Mouse (Mus musculus) thymus, adult 2 months (tissue): ENCODE measurements around the gene Cdt1. TPM values are rescaled to one million over a fixed set of nuclear protein-coding genes. Genes with fewer than 3 reads are reported as not detected.
"Not testable (repeated sequence)": the region's sequence is repeated elsewhere in the genome, so short reads cannot be mapped to it uniquely, and the experiment has no call there.

ENCODE experiments used
- DNase-seq: peaks from one replicate; pipeline ENCODE4 v3.0.0; 2021
- H3K27ac ChIP-seq: fragments of 200-500 bp; 2 replicates; pipeline ENCODE4 v1.5.1; 2012; ENCODE audit warnings: low read length, control low read depth; ENCODE audit not compliant: control insufficient read depth, insufficient read depth
- H3K27me3 ChIP-seq: fragments of 200-500 bp; 2 replicates; pipeline ENCODE4 v1.6.1; 2012; ENCODE audit warnings: mild to moderate bottlenecking, low read length, moderate library complexity, mixed read lengths; ENCODE audit not compliant: control insufficient read depth, insufficient read depth
- H3K36me3 ChIP-seq: fragments of 200-500 bp; 2 replicates; pipeline ENCODE4 v1.6.1; 2012; ENCODE audit warnings: mild to moderate bottlenecking, low read length, moderate library complexity; ENCODE audit not compliant: control insufficient read depth, insufficient read depth
- H3K4me1 ChIP-seq: fragments of 200-500 bp; replicated peaks from 2 replicates; pipeline ENCODE4 v1.6.1; 2012; ENCODE audit warnings: low read length; ENCODE audit not compliant: control insufficient read depth, insufficient read depth
- H3K4me3 ChIP-seq: fragments of 200-500 bp; 2 replicates; pipeline ENCODE4 v1.5.1; 2012; ENCODE audit warnings: mild to moderate bottlenecking, low read length, control low read depth, moderate library complexity; ENCODE audit not compliant: control insufficient read depth, insufficient read depth
- CTCF ChIP-seq: fragments of 200-500 bp; IDR thresholded peaks from 2 replicates; pipeline ENCODE4 v1.5.1; 2012; ENCODE audit warnings: mild to moderate bottlenecking, control low read depth, low read length, moderate library complexity, borderline replicate concordance; ENCODE audit not compliant: control insufficient read depth, poor library complexity, insufficient read depth; ENCODE audit errors: extremely low read depth
- POLR2A ChIP-seq: fragments of 200-500 bp; IDR thresholded peaks from 2 replicates; pipeline ENCODE4 v1.6.1; 2012; ENCODE audit warnings: mild to moderate bottlenecking, low read length, control low read depth, moderate library complexity; ENCODE audit not compliant: control insufficient read depth, poor library complexity, insufficient read depth; ENCODE audit errors: extremely low read depth
- WGBS: fragments of 180-500 bp; shearing (Covaris S2); methylation state at CpG from one replicate; pipeline ENCODE4 v1.1.7; 2018; 5-methylcytosine and 5-hydroxymethylcytosine counted together
- polyA plus RNA-seq: library from polyadenylated mRNA; depleted of rRNA; stranded (reverse); fragments of >200 nt; gene quantifications from 2 replicates; pipeline ENCODE4 v1.2.3, GENCODE M21; 2012

The Cdt1 gene
- polyA plus RNA-seq, 1 experiment, result 136 TPM

DNA sequence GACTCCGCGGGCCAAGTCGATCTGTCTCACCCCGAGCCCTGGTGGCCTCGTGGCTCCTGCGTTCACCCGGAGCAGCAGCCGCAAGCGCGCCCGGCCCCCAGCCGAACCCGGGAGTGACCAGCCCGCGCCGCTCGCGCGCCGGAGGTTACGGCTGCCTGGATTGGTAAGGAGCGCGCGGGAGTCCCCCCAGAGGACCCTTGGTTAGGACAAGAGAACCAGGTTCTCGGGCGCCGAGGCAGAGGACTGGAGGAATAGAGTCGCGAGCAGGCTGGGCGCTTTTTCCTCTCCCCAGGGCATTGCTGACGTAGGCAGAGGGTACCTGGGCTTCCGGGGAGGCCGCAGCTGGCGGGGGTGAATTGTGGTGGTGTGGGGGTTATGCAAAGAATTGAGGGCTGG, 292 bp downstream of the Cdt1 start:
- H3K27ac ChIP-seq, result peak overlapping the region; percentile 67
- WGBS, result under 1% methylated on average over 34 of the region's 34 CpGs

DNA sequence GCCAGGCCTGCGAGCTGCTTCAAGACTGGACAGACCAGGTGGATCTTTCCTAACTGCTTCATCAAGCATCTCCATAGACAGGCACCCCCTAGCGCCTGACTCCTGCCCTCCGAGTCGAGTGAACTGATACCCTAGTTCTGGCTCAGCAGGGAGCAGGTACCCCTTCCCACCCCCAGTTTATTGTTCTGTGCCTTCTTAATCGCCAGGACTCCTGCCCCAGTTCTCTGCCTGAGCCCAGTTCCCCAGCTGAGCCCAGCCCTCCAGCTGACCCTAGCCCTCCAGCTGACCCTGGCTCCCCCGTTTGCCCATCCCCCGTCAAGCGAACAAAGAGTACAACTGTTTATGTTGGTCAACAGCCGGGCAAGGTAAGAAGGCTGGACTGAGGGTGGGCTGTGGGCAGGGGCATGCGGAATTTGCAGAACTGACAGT, 1.1 kb downstream of the Cdt1 start:
- peaks cover 24% of the 10 kb centered on the region for H3K4me1 ChIP-seq
- peaks cover 24% of the 10 kb centered on the region for H3K36me3 ChIP-seq
- no peaks in the 10 kb centered on the region for H3K27me3 ChIP-seq
- H3K4me3 ChIP-seq, result peak overlapping the region; percentile 21
- DNase-seq, result peak; percentile 63
- H3K27ac ChIP-seq, result no peak overlapping the region
- TF ChIP-seq POLR2A (no peak), CTCF (no peak)
- WGBS, result 43% methylated on average over 10 of the region's 10 CpGs

More for the DNA sequence above, 292 bp downstream of the Cdt1 start:
- TF ChIP-seq POLR2A (no peak), CTCF (no peak)
- H3K4me1 ChIP-seq, result peaks cover 24% of the 10 kb centered on the region
- DNase-seq, result peak; percentile 68
- no peaks in the 10 kb centered on the region for H3K27me3 ChIP-seq
- H3K4me3 ChIP-seq, result peak overlapping the region; percentile 62
- peaks cover 24% of the 10 kb centered on the region for H3K36me3 ChIP-seq

DNA sequence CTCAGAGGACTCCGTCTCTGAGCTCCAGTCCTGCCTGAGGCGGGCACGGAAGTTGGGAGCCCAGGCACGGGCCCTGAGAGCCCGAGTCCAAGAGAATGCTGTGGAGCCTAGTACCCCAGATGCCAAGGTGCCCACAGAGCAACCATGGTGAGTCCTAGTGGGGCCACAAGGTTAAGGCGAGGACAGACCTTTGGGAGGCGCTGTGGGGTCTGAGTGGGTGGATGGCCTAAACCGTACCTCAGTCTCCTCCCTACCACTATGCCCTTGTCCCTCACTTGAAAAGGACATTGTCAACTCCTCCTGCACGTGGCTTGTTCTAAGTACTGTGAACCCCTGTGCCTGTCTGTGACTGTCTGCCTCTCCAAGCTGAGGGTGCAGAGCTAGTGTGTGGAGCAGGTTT, 1.5 kb downstream of the Cdt1 start:
- no peak for TF ChIP-seq POLR2A
- TF ChIP-seq CTCF, result no peak
- peak; percentile 32 for DNase-seq
- Histone ChIP-seq H3K27me3 (no peaks in the 10 kb centered on the region), H3K4me1 (peaks cover 24% of the 10 kb centered on the region), H3K4me3 (peak overlapping the region; percentile 21), H3K36me3 (peaks cover 24% of the 10 kb centered on the region), H3K27ac (no peak overlapping the region)
- 87% methylated on average over 9 of the region's 9 CpGs for WGBS

DNA sequence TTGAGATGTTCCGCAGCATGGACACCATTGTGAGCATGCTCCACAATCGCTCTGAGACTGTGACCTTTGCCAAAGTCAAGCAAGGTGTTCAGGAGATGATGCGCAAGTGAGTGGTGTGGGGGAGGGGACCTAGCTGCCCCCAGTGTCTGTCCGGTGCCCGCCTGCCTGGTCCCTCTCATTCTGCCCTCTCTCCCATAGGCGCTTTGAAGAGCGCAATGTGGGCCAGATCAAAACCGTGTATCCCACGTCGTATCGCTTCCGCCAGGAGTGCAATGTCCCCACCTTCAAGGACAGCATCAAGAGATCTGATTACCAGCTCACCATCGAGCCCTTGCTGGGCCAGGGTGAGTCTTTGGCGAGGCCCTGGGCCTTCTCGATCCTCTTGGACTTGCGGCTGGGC, 2.2 kb downstream of the Cdt1 start:
- Histone ChIP-seq H3K4me3 (no peak overlapping the region), H3K4me1 (peaks cover 24% of the 10 kb centered on the region), H3K36me3 (peaks cover 24% of the 10 kb centered on the region), H3K27me3 (no peaks in the 10 kb centered on the region), H3K27ac (no peak overlapping the region)
- WGBS, result 98% methylated on average over 16 of the region's 16 CpGs
- no peak for DNase-seq
- no peak for TF ChIP-seq POLR2A
- no peak for TF ChIP-seq CTCF

DNA sequence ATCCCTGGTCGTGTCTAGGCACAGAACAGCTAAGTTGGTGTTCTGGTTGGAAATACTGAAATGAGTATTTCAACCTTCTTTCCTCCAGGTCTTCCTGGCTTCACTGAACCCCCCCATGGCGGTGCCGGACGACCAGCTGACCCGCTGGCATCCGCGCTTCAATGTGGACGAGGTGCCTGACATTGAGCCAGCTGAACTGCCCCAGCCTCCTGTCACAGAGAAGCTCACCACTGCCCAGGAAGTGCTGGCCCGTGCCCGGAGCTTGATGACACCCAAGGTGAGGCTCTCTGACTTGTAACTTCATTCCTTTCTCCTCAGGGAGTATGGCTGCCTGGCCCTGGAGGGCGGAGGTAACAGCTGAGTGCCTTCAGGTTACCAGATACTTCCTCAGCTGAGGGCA, 3.3 kb downstream of the Cdt1 start:
- peaks cover 24% of the 10 kb centered on the region for H3K36me3 ChIP-seq
- H3K27ac ChIP-seq, result no peak overlapping the region
- H3K27me3 ChIP-seq, result no peaks in the 10 kb centered on the region
- 96% methylated on average over 11 of the region's 11 CpGs for WGBS
- no peak for TF ChIP-seq POLR2A
- no peak for TF ChIP-seq CTCF
- DNase-seq, result no peak
- H3K4me3 ChIP-seq, result no peak overlapping the region
- peaks cover 33% of the 10 kb centered on the region for H3K4me1 ChIP-seq

DNA sequence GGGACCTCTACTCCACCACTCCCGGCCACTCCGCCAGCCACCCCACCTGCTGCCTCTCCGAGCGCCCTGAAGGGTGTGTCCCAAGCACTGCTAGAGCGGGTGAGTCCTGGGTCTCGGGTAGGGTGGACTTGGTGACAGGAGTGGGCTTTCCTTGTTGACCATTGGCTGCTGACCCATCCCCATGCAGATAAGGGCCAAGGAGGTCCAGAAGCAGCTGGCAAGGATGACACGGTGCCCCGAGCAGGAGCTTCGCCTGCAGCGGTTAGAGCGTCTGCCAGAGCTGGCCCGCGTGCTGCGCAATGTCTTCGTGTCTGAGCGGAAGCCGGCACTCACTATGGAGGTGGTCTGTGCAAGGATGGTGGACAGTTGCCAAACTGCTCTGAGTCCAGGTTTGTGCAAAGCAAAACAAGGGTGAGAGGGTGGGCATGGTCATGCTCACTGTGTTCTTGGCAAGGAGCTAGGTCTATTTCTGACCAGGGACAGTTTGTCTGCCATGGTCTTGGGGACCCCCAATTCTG, 4.0 kb downstream of the Cdt1 start:
- Histone ChIP-seq H3K36me3 (peaks cover 24% of the 10 kb centered on the region), H3K27me3 (no peaks in the 10 kb centered on the region), H3K27ac (no peak overlapping the region), H3K4me3 (no peak overlapping the region), H3K4me1 (peaks cover 36% of the 10 kb centered on the region)
- no peak for DNase-seq
- 98% methylated on average over 17 of the region's 17 CpGs for WGBS
- no peak for TF ChIP-seq POLR2A
- TF ChIP-seq CTCF, result no peak

DNA sequence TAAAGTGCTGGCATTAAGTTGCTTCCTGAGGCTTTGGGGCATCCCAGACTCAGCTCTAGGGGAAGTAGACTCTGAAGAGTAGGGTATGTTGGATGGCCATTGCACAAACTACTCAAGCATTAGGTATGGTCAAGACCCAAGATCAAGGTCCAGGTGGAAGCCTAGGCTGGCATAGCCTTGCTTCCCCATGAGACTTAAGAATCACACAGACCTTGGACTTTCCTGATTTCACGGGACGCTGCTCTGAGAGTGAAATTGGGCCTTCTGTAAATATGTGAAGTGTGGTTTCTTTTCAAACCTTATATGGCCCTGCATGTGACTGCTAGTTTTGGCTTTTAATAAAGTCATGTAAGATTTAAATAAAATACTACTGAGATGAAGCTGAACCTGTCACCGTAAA, 4.9 kb downstream of the Cdt1 start:
- no peak for TF ChIP-seq CTCF
- no peak for TF ChIP-seq POLR2A
- no peak overlapping the region for H3K27ac ChIP-seq
- H3K27me3 ChIP-seq, result no peaks in the 10 kb centered on the region
- H3K4me1 ChIP-seq, result peaks cover 30% of the 10 kb centered on the region
- no peak for DNase-seq
- WGBS, result 96% methylated on average over 3 of the region's 3 CpGs
- peaks cover 24% of the 10 kb centered on the region for H3K36me3 ChIP-seq
- H3K4me3 ChIP-seq, result no peak overlapping the region

DNA sequence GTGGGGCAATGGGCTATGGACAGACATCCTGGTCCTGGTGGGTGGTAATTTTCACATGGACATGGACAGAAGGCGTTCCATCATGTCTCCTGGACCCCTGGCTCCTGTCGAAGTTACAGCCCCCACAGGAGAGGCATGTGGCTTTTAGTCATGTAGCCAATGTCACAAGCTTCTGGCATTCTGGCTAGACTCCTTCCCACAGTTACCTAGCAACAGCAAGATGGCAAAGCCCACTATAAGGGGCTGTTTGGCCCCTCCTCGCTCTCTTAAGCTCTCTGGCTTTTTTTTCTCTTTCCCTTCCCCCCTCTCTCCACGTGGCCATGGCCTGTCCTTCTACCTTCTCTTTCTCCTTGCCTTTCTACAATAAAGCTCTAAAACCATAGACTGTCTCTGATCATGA, 5.4 kb downstream of the Cdt1 start:
- H3K27ac ChIP-seq, DNase-seq, H3K4me3 ChIP-seq, H3K27me3 ChIP-seq: not testable (repeated sequence)
- peaks cover 24% of the 10 kb centered on the region for H3K36me3 ChIP-seq
- WGBS, result 80% methylated on average over 4 of the region's 4 CpGs
- H3K4me1 ChIP-seq, result peaks cover 30% of the 10 kb centered on the region
